Mouse (Mus musculus) central nervous system, embryonic 11.5 days (tissue): ENCODE data around the gene Dbx2. TPM values are rescaled to one million over a fixed set of nuclear protein-coding genes. Genes with fewer than 3 reads are reported as not detected.

Experiments
- polyA plus RNA-seq: library from polyadenylated mRNA; depleted of rRNA; stranded (reverse); fragments of >200 nt; gene quantifications from 2 replicates; pipeline ENCODE4 v1.2.3, GENCODE M21; 2012; rRNA removed

Dbx2 gene
- polyA plus RNA-seq = 0.87 and 1.3 TPM in 2 replicates

DNA sequence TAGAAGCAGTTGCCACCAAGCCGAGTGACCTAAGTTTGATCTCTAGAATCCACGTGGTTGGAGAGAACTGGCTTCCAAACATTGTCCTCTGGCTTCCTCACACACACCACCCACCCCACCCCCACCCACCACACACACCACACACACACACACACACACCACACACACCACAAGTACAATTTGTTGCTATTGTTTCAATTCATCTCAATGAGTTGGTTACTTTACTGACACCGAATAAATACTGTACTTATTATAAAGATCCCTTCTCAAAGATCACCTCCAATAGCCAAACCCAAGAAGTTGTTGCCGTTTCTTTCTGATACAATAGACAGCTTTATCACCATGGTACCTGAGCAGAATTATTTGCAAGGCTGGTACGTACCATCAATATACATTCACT is at the start of gene Dbx2:
TSS of gene Dbx2 (minus strand) at position 101 of the 400 bp plus-strand sequence.

Other genes with a start within 250 kb of the Dbx2 start
- gene Nell2, start 127.4 kb downstream of the Dbx2 start, polyA plus RNA-seq = 55.6 and 74.8 TPM in 2 replicates
- 18.4 and 28.3 TPM in 2 replicates for gene Ano6, start 134.9 kb upstream of the Dbx2 start, polyA plus RNA-seq